Mouse (Mus musculus) midbrain, embryonic 14.5 days (tissue): Measurements from ENCODE around the gene Selenoh. TPM values are rescaled to one million over a fixed set of nuclear protein-coding genes. Genes with fewer than 3 reads are reported as not detected.
A peak's percentile ranks its signal among the peaks of the same experiment; 100 is the strongest.

Experiments used
- ATAC-seq: fragments of 200-750 bp; cut with Nextera tagmentation; 2 replicates; pipeline ENCODE4 v1.8.0; 2017; ENCODE audit warnings: moderate number of reproducible peaks, moderate library complexity; ENCODE audit not compliant: low FRiP score, low TSS enrichment
- DNase-seq: peaks from one replicate; pipeline ENCODE4 v3.0.0-alpha.2; 2015
- H3K27ac ChIP-seq: fragments of 300-500 bp; sonication (generic); replicated peaks from 2 replicates; pipeline ENCODE4 v1.5.1; 2014; ENCODE audit warnings: mild to moderate bottlenecking, low read depth, low read length, moderate library complexity
- H3K27me3 ChIP-seq: fragments of 300-500 bp; sonication (generic); 2 replicates; pipeline ENCODE4 v1.6.1; 2014; ENCODE audit warnings: low read length, control low read depth, mixed read lengths; ENCODE audit not compliant: control insufficient read depth, insufficient read depth
- H3K36me3 ChIP-seq: fragments of 300-500 bp; sonication (generic); 2 replicates; pipeline ENCODE4 v1.6.1; 2014; ENCODE audit warnings: low read length, control low read depth; ENCODE audit not compliant: control insufficient read depth, insufficient read depth
- H3K4me1 ChIP-seq: fragments of 300-500 bp; sonication (generic); 2 replicates; pipeline ENCODE4 v1.6.1; 2014; ENCODE audit warnings: mild to moderate bottlenecking, antibody characterized with exemption, low read length, control low read depth; ENCODE audit not compliant: control insufficient read depth, insufficient read depth
- H3K4me2 ChIP-seq: fragments of 300-500 bp; sonication (generic); 2 replicates; pipeline ENCODE4 v1.6.1; 2014; ENCODE audit warnings: mild to moderate bottlenecking, low read length, moderate library complexity
- H3K4me3 ChIP-seq: fragments of 300-500 bp; sonication (generic); replicated peaks from 2 replicates; pipeline ENCODE4 v1.5.1; 2014; ENCODE audit warnings: low read depth, low read length
- H3K9ac ChIP-seq: fragments of 300-500 bp; sonication (generic); replicated peaks from 2 replicates; pipeline ENCODE4 v1.6.1; 2014; ENCODE audit warnings: mild to moderate bottlenecking, low read length, moderate library complexity
- H3K9me3 ChIP-seq: fragments of 300-500 bp; sonication (generic); 2 replicates; pipeline ENCODE4 v1.6.1; 2016; ENCODE audit warnings: low read length, control low read depth, mixed read lengths; ENCODE audit not compliant: control insufficient read depth
- WGBS: fragments of 180-500 bp; shearing (Covaris S2); extraction: QIAGEN DNeasy Blood & Tissue Kit; methylation state at CpG from one replicate; pipeline ENCODE4 v1.1.7; 2014; 5-methylcytosine and 5-hydroxymethylcytosine counted together
- polyA plus RNA-seq: library from polyadenylated mRNA; unstranded; fragments of >200 nt; fragmentation: Nextera tagmentation; extraction: Ambion mirVana; gene quantifications from 2 replicates; pipeline ENCODE4 v1.2.1, GENCODE M21; 2014

Gene Selenoh
- polyA plus RNA-seq, result 220 and 232 TPM in 2 replicates

DNA sequence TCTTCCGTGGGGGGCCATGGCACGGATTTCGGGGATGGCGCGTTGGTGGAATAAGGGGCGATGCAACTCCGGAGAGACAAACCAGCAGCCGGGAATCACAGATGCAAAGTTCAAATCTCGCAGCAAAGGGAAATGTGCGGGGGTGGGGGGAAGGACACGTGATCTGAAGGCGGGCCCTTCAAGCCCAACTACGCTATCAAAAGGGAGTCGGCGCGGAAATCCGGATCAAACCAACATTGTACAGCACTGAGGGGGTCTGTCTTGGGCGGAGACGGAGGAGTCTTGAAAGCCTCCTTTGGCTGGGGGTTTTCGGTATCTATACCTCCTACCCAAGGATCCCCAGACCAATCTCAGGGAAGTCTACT, at the start of gene Selenoh:
Gene Selenoh (minus strand): TSS at position 202 of the 365 bp plus-strand sequence.
- WGBS, result under 1% methylated on average over 20 of the region's 20 CpGs
- peak within 1 kb of the TSS; percentile 77 for H3K4me2 ChIP-seq
- no peaks in the 10 kb centered on the region for H3K9me3 ChIP-seq
- H3K4me1 ChIP-seq, result peaks cover 7% of the 10 kb centered on the region
- H3K27me3 ChIP-seq, result no peaks in the 10 kb centered on the region
- H3K4me3 ChIP-seq, result peak within 1 kb of the TSS; percentile 91
- ATAC-seq, result peak; percentile 96
- peak within 1 kb of the TSS; percentile 83 for H3K9ac ChIP-seq
- H3K36me3 ChIP-seq, result peaks cover 39% of the 10 kb centered on the region
- peak; percentile 96 for DNase-seq
- peak within 1 kb of the TSS; percentile 89 for H3K27ac ChIP-seq

DNA sequence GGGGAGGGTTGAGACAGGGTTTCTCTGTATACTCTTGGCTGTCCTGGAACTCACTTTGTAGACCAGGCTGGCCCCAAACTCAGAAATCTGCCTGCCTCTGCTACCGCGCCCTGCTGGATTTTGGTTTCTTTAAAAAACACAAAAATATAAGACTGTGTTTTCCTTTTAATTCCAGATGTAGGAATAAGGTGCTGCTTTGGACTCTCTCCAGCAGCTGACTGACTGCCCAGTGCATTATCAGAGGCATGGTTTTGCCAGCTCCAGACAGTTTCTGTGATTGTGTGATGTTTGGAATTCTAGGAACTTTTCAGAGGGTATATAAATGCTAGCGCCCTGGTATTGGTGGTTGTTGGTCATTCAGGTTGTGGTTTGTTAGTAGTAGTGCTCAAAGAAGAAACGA, 46.8 kb upstream of the Selenoh start:
- Histone ChIP-seq H3K4me1 (peaks cover 11% of the 10 kb centered on the region), H3K27ac (no peak overlapping the region), H3K4me3 (no peak overlapping the region), H3K27me3 (no peaks in the 10 kb centered on the region), H3K4me2 (no peak overlapping the region), H3K36me3 (peaks cover 7% of the 10 kb centered on the region), H3K9ac (no peak overlapping the region), H3K9me3 (no peaks in the 10 kb centered on the region)
- ATAC-seq (no peak), DNase-seq (no peak)
- WGBS, result 96% methylated on average over 4 of the region's 4 CpGs

DNA sequence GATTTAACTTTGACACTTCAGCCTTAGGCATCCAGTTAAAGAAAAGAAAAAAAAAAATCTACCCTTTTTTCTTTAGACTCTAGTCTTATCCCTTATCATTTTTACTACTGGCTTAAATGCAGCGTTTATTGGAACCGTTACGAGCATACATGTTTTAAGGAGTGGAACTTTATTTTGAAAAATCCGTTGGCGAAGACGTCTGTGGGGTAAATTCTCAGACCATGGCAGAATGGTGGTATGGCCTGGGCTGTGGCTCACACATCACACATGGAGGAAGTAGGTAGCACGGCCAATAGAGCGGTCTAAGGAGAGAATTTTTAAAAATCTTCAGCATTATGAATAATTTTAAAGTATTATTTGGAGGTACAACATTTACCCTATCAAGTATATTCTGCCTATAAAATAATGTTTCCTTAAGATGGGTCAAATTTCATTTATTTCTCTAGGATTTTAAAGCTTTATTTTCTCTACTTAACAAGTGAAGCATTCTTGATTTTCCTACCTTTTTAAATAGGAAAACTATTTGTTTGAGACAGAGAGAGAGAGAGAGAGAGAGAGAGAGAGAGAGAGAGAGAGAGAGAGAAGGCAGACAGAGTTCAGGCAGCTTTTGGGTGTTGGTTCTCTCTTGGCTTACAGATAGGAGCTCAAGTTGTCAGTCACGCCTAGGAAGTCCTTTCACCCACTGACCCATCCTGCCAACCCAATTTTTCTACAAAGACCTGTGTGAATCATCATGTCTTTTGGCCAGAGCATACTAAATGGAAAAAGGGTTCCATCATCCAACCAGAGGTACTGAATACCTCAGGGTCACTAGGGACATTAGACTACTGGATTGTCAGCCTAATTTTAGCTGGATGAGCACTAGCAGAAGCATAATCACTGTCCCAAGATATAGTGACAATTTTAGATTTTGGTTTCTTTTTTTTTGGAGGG, 46.1 kb upstream of the Selenoh start:
- H3K27me3 ChIP-seq, result no peaks in the 10 kb centered on the region
- peaks cover 3% of the 10 kb centered on the region for H3K36me3 ChIP-seq
- no peaks in the 10 kb centered on the region for H3K9me3 ChIP-seq
- H3K4me2 ChIP-seq, result peak overlapping the region; percentile 86
- H3K27ac ChIP-seq, result no peak overlapping the region
- peaks cover 11% of the 10 kb centered on the region for H3K4me1 ChIP-seq
- 39% methylated on average over 9 of the region's 9 CpGs for WGBS
- peak overlapping the region; percentile 96 for H3K4me3 ChIP-seq
- peak overlapping the region; percentile 52; the same call in 1 of the 2 replicates for H3K9ac ChIP-seq
- DNase-seq (no peak), ATAC-seq (no peak)

DNA sequence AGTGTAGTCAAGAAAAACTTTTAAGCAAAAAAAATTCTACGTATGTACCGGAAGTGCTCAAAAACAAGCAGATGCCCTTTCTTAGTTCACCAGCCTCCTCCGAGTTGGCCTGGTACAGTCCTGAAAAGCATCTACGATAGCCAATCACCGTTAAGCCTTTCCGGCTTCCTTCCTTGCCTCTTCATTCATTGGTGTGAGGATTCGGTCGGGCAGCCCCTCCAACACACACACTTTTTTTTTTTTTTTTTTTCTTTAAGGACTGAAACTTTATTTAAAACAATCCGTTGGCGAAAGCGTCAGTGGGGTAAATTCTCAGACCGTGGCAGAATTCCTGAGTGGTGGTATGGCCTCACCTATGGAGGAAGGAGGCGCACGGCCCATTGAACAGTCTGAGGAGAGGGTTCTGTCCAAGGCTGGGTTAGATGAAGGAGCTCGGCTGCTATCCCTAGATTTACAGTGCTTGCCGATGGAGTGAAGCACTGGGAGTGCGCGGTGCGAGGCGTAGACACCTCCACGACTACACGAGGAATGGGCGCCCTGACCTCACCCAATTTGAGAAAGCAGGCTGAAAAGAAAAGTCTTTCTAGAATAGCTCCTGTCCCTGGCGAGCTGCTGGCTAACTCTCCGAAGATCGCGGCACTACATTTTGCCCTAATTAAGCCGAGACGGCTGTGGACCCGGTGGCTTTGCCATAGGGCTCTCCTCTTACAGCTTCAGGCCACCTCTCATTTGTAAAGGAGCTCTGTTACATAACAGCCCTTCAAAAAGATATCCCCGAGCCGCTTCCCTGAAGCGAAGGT, 45.2 kb upstream of the Selenoh start:
- peak overlapping the region; percentile 95 for H3K27ac ChIP-seq
- under 1% methylated on average over 33 of the region's 33 CpGs for WGBS
- peak; percentile 94 for ATAC-seq

DNA sequence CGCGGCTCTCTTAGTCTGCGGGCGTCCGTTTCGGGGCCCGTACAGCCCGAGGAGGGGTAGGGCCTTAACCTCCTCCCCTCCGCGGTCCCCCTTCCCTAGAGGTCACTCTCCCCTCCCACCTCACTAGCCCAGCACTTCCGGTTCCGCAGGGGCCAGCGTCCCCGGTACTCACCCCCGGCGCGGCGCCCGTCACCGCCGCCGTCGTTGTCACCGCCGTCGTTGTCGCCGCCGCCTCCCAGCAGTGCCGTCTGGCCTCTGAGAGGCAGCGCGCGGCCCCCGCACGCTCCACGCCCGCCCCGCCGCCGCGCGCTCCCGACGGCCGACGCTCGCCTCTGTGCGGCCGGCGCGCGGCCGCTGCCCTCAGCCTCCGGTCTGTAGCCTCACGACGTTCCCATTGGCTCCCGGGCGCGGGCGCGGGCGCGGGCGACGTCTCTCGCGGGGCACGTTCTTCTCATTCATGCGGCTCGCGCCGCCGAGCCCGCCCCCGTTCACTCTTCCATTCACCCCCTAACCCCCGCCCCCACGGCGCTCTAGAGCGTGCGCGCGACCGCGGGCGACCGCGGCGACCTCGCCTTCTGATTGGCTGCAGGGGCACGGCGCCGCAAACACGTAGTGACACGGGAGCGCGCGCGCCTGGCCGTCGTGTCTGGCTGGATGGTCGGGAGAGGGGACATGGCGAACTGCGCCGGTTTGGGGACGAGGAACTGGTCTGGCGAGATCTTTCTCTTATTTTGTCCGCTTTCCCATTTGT, 44.4 kb upstream of the Selenoh start, which contains the start of gene Zdhhc5:
Gene Zdhhc5 (minus strand): TSS at position 370 of the 751 bp plus-strand sequence.
- no peaks in the 10 kb centered on the region for H3K9me3 ChIP-seq
- under 1% methylated on average over 104 of the region's 107 CpGs for WGBS
- peak; percentile 95 for ATAC-seq
- H3K4me3 ChIP-seq, result peak within 1 kb of the TSS; percentile 96
- no peaks in the 10 kb centered on the region for H3K27me3 ChIP-seq
- peak; percentile 99 for DNase-seq
- H3K27ac ChIP-seq, result peak within 1 kb of the TSS; percentile 95
- H3K4me2 ChIP-seq, result peak within 1 kb of the TSS; percentile 86
- H3K9ac ChIP-seq, result peak within 1 kb of the TSS; percentile 93
- H3K36me3 ChIP-seq, result peaks cover 13% of the 10 kb centered on the region
- peaks cover 11% of the 10 kb centered on the region for H3K4me1 ChIP-seq

More for the DNA sequence above, 45.2 kb upstream of the Selenoh start:
- DNase-seq, result peak; percentile 93
- H3K9me3 ChIP-seq, result no peaks in the 10 kb centered on the region
- H3K4me2 ChIP-seq, result peak overlapping the region; percentile 86
- peaks cover 5% of the 10 kb centered on the region for H3K36me3 ChIP-seq
- peak overlapping the region; percentile 93; the same call in 1 of the 2 replicates for H3K9ac ChIP-seq
- H3K27me3 ChIP-seq, result no peaks in the 10 kb centered on the region
- H3K4me3 ChIP-seq, result peak overlapping the region; percentile 96
- peaks cover 11% of the 10 kb centered on the region for H3K4me1 ChIP-seq

DNA sequence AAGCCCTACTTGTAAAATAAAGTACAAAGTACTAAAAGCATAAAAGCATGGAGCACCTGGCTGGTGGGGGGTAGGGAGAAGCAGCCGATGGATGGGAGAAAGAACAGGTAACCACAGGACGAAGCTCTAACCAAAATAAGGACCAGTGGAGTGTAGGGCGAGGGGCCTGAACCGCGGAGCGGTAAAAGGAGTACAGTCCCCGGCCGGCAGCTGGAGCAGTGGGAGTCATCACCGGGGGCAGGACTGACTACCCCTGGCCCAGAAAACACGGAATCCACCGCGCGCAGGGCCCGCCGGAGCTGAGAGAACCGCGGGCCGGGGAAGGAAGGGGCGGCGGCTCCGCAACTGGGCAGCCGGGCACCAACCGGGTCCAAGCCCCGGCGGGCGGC, 43.8 kb upstream of the Selenoh start:
- ATAC-seq (no peak), DNase-seq (no peak)
- H3K27me3 ChIP-seq, result no peaks in the 10 kb centered on the region
- WGBS, result under 1% methylated on average over 26 of the region's 26 CpGs
- H3K4me1 ChIP-seq, result peaks cover 11% of the 10 kb centered on the region
- H3K9ac ChIP-seq, result peak overlapping the region; percentile 93
- peak overlapping the region; percentile 95 for H3K27ac ChIP-seq
- H3K9me3 ChIP-seq, result no peaks in the 10 kb centered on the region
- peaks cover 18% of the 10 kb centered on the region for H3K36me3 ChIP-seq
- peak overlapping the region; percentile 86 for H3K4me2 ChIP-seq
- H3K4me3 ChIP-seq, result peak overlapping the region; percentile 96

DNA sequence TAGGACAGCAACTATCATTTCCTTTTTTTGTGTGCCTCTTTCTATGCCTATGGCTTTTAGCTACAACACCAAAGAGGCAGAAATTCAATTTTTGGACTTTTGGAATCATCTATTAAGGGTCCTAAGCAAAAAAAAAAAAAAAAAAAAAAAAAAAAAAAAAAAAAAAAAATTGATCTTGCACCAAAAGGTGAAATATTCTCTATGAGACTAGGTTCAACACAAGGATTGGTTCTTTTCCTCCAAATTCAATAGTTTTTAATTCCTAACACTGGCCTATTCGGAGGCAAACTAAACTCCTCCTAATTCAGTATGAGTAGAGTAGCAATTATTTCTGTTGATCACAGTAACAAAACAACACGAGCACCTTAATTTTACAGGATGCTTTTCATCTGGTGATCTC, 41.3 kb upstream of the Selenoh start:
- Histone ChIP-seq H3K4me2 (no peak overlapping the region), H3K4me3 (no peak overlapping the region), H3K27ac (no peak overlapping the region), H3K9ac (no peak overlapping the region), H3K4me1 (peaks cover 11% of the 10 kb centered on the region), H3K9me3 (no peaks in the 10 kb centered on the region), H3K27me3 (no peaks in the 10 kb centered on the region), H3K36me3 (peaks cover 38% of the 10 kb centered on the region)
- DNase-seq (no peak), ATAC-seq (no peak)
- WGBS, result 95% methylated on average over 2 of the region's 2 CpGs

DNA sequence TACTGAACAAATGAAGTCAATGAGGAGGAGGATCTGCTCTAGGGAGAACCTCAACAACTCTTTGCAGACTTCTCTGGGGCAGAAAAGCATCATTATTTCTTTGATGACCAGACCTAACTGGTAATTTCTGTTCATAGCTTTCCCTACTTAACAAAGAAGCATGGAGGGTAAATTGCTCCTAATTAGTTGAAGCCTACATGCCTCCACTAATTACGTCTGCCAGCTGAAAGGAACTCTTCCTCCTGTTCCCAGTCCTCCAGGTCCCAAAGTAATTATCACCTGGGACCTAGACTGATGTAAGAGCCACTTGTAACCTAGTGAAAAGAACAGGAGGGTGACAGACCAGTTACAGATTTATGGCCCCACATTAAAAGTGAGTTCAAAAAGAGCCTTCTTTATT, 37.0 kb upstream of the Selenoh start:
- Histone ChIP-seq H3K4me2 (no peak overlapping the region), H3K9me3 (no peaks in the 10 kb centered on the region), H3K9ac (no peak overlapping the region), H3K27ac (no peak overlapping the region), H3K27me3 (no peaks in the 10 kb centered on the region), H3K4me1 (no peaks in the 10 kb centered on the region), H3K4me3 (no peak overlapping the region), H3K36me3 (peaks cover 53% of the 10 kb centered on the region)
- WGBS, result 70% methylated on average over 1 of the region's 1 CpGs
- DNase-seq (no peak), ATAC-seq (no peak)
